31 mouse cellular contexts compared by ENCODE assay signal in genomic region chr4:124781361-124781760, GRCm38 (mm10). TPM values are rescaled to one million over a fixed set of nuclear protein-coding genes. Genes with fewer than 3 reads are reported as not detected.
DNase-seq lines count a peak whose midpoint lies in the region; ATAC-seq and TF ChIP-seq lines count a peak whose summit lies in the region.
"Had no signal": no experiment of that assay in that cellular context is flagged by ENCODE, and none has a peak within 500 bp of the region (broad histone marks: within the 10 kb centered on the region; RNA-seq: fewer than 3 reads in every experiment).

No protein-coding gene starts in this region.

- no peaks in the 10 kb centered on the region for H3K4me1 ChIP-seq in forebrain, embryonic 14.5 days (ENCODE audit: control insufficient read depth, insufficient read depth, low read length)
- H3K4me1 ChIP-seq in forebrain, postnatal 0 days (ENCODE audit: insufficient read depth): no peaks in the 10 kb centered on the region
- H3K4me1 ChIP-seq: embryonic facial prominence, embryonic 10.5 days; embryonic facial prominence, embryonic 13.5 days; forebrain, embryonic 12.5 days; heart, embryonic 12.5 days; heart, embryonic 15.5 days; hindbrain, embryonic 10.5 days; hindbrain, embryonic 13.5 days; intestine, embryonic 15.5 days had no signal

- no peak overlapping the region for H3K27ac ChIP-seq in forebrain, embryonic 14.5 days (ENCODE audit: low read depth, low read length)
- H3K27ac ChIP-seq in forebrain, postnatal 0 days (ENCODE audit: low read depth, low read length): no peak overlapping the region
- H3K27ac ChIP-seq: embryonic facial prominence, embryonic 10.5 days; embryonic facial prominence, embryonic 13.5 days; forebrain, embryonic 12.5 days; gastrocnemius, adult 2 months; heart, embryonic 15.5 days; hindbrain, embryonic 10.5 days; hindbrain, embryonic 13.5 days; intestine, embryonic 15.5 days; kidney, embryonic 15.5 days had no signal

- WGBS in forebrain, embryonic 14.5 days: 61% methylated on average over 7 of the region's 7 CpGs
- 69% methylated on average over 7 of the region's 7 CpGs for WGBS in forebrain, postnatal 0 days

- TF ChIP-seq CTCF in forebrain, postnatal 0 days (IDR thresholded peaks at IDR 0.05; ENCODE audit: low read depth): no peak

- H3K4me3 ChIP-seq in forebrain, embryonic 14.5 days (ENCODE audit: low read depth, low read length): no peak overlapping the region
- H3K4me3 ChIP-seq in forebrain, postnatal 0 days (ENCODE audit: low read depth, low read length): no peak overlapping the region
- H3K4me3 ChIP-seq: embryonic facial prominence, embryonic 10.5 days; embryonic facial prominence, embryonic 13.5 days; erythroblast, embryonic 14.5 days; forebrain, embryonic 12.5 days; gastrocnemius, adult 2 months; heart, embryonic 12.5 days; heart, embryonic 15.5 days; hindbrain, embryonic 10.5 days; hindbrain, embryonic 13.5 days; intestine, embryonic 15.5 days; kidney, embryonic 15.5 days had no signal

- ATAC-seq in forebrain, embryonic 14.5 days: no peak
- no peak for ATAC-seq in forebrain, postnatal 0 days
- ATAC-seq: activated CD4-positive, CD25-positive, alpha-beta regulatory T cell, adult 4 months; CD4-positive, CD25-positive, alpha-beta regulatory T cell, adult 4 months; forebrain, embryonic 16.5 days; hindbrain, embryonic 16.5 days; intestine, embryonic 15.5 days had no signal

- H3K9ac ChIP-seq in forebrain, embryonic 14.5 days (ENCODE audit: low read length): no peak overlapping the region
- no peak overlapping the region for H3K9ac ChIP-seq in forebrain, postnatal 0 days
- H3K9ac ChIP-seq: embryonic facial prominence, embryonic 13.5 days; forebrain, embryonic 12.5 days; heart, embryonic 12.5 days; heart, embryonic 15.5 days; hindbrain, embryonic 13.5 days; intestine, embryonic 15.5 days; kidney, embryonic 15.5 days had no signal

- no peaks in the 10 kb centered on the region for H3K9me3 ChIP-seq in forebrain, embryonic 14.5 days (replicated peaks; ENCODE audit: control insufficient read depth, low read length)
- H3K9me3 ChIP-seq in forebrain, postnatal 0 days (ENCODE audit: low read length): no peaks in the 10 kb centered on the region
- H3K9me3 ChIP-seq: embryonic facial prominence, embryonic 10.5 days; embryonic facial prominence, embryonic 13.5 days; forebrain, embryonic 12.5 days; heart, embryonic 12.5 days; heart, embryonic 15.5 days; hindbrain, embryonic 10.5 days; hindbrain, embryonic 13.5 days; intestine, embryonic 15.5 days; kidney, embryonic 15.5 days had no signal

- peak; percentile 48 to 65 for DNase-seq in cerebellum, adult 18-20 months
- no peak for DNase-seq in cerebellum, postnatal 4 days (ENCODE audit: low spot score in 2 of 2)
- DNase-seq in brain, adult 2 months (ENCODE audit: low read depth, low spot score): peak; percentile 77
- peak; percentile 69 for DNase-seq in cerebellum, adult 9-10 months
- peak; percentile 41 to 46 for DNase-seq in cerebellum, postnatal 36 days
- DNase-seq in forebrain, embryonic 14.5 days (ENCODE audit: low spot score): no peak
- DNase-seq in forebrain, postnatal 0 days: no peak
- DNase-seq: adrenal gland, postnatal 10 days; adrenal gland, postnatal 36 days; embryo, embryonic 11 days; gastrocnemius, adult 2 months; gastrocnemius, postnatal 14 days; heart, adult 11 months; heart, postnatal 10 days; heart, postnatal 36 days; kidney, adult 11 months; kidney, adult 8-10 months had no signal

- no peaks in the 10 kb centered on the region for H3K27me3 ChIP-seq in forebrain, embryonic 14.5 days (replicated peaks; ENCODE audit: control insufficient read depth, insufficient read depth, low read length)
- no peaks in the 10 kb centered on the region for H3K27me3 ChIP-seq in forebrain, postnatal 0 days (ENCODE audit: insufficient read depth, low read length)
- H3K27me3 ChIP-seq: embryonic facial prominence, embryonic 13.5 days; forebrain, embryonic 12.5 days; heart, embryonic 12.5 days; heart, embryonic 15.5 days; hindbrain, embryonic 13.5 days; intestine, embryonic 15.5 days; kidney, embryonic 15.5 days had no signal

- no peak overlapping the region for H3K4me2 ChIP-seq in forebrain, embryonic 14.5 days (ENCODE audit: low read length)
- H3K4me2 ChIP-seq in forebrain, postnatal 0 days (ENCODE audit: low read depth): no peak overlapping the region
- H3K4me2 ChIP-seq: embryonic facial prominence, embryonic 13.5 days; forebrain, embryonic 12.5 days; heart, embryonic 12.5 days; heart, embryonic 15.5 days; hindbrain, embryonic 13.5 days; intestine, embryonic 15.5 days; kidney, embryonic 15.5 days had no signal

- H3K36me3 ChIP-seq in forebrain, embryonic 14.5 days (ENCODE audit: control insufficient read depth, insufficient read depth, low read length): peaks cover 58% of the 10 kb centered on the region
- peaks cover 60% of the 10 kb centered on the region for H3K36me3 ChIP-seq in forebrain, postnatal 0 days (ENCODE audit: insufficient read depth)

RNA-seq across cellular contexts. Expression of gene Mtf1, which starts 20.5 kb away (rescaled TPM):
- polyA plus RNA-seq in forebrain, embryonic 14.5 days (2014; fragmentation: Nextera tagmentation; extraction: Ambion mirVana): 12.7 and 13.6 TPM in 2 replicates
- total RNA-seq in forebrain, postnatal 0 days (2014; rRNA removed): 12.1 and 15.6 TPM in 2 replicates
- polyA plus RNA-seq in forebrain, postnatal 0 days (2015; fragmentation: Nextera tagmentation; extraction: Ambion mirVana): 24.4 and 30.7 TPM in 2 replicates

RNA-seq across cellular contexts. Expression of gene Inpp5b, which starts 39.7 kb away (rescaled TPM):
- 20.8 and 22.1 TPM in 2 replicates for polyA plus RNA-seq in forebrain, embryonic 14.5 days (2014; fragmentation: Nextera tagmentation; extraction: Ambion mirVana)
- total RNA-seq in forebrain, postnatal 0 days (2014; rRNA removed): 17.9 and 21.7 TPM in 2 replicates
- 8.0 and 11.2 TPM in 2 replicates for polyA plus RNA-seq in forebrain, postnatal 0 days (2015; fragmentation: Nextera tagmentation; extraction: Ambion mirVana)

Comparison
In these comparisons a context has a peak if more than half of its experiments do, and no peak if none do; other contexts are left out.
1. DNase-seq: peak in cerebellum, adult 18-20 months (2 of 2), brain, adult 2 months (single experiment), cerebellum, adult 9-10 months (single experiment) and cerebellum, postnatal 36 days (2 of 2); none in cerebellum, postnatal 4 days (0 of 2), forebrain, embryonic 14.5 days (single experiment) and forebrain, postnatal 0 days (single experiment).